Mouse (Mus musculus) midbrain, postnatal 0 days (tissue): ENCODE measurements around the gene Ang4. TPM values are rescaled to one million over a fixed set of nuclear protein-coding genes. Genes with fewer than 3 reads are reported as not detected.

Experiments used
- ATAC-seq: fragments of 200-750 bp; cut with Nextera tagmentation; 2 replicates; pipeline ENCODE4 v1.8.0; 2017; ENCODE audit warnings: moderate number of reproducible peaks, mild to moderate bottlenecking, moderate TSS enrichment, moderate library complexity; ENCODE audit not compliant: low FRiP score
- DNase-seq: peaks from one replicate; pipeline ENCODE4 v3.0.0-alpha.2; 2015; ENCODE audit warnings: low spot score
- H3K27ac ChIP-seq: fragments of 300-500 bp; sonication (generic); 2 replicates; pipeline ENCODE4 v1.5.1; 2014; ENCODE audit warnings: low read depth, mild to moderate bottlenecking, low read length, mixed read lengths
- H3K27me3 ChIP-seq: fragments of 300-500 bp; sonication (generic); 2 replicates; pipeline ENCODE4 v1.6.1; 2014; ENCODE audit warnings: low read length, control low read depth, mixed read lengths; ENCODE audit not compliant: insufficient read depth
- H3K36me3 ChIP-seq: fragments of 300-500 bp; sonication (generic); 2 replicates; pipeline ENCODE4 v1.6.1; 2014; ENCODE audit warnings: low read length, control low read depth, mixed read lengths; ENCODE audit not compliant: insufficient read depth
- H3K4me1 ChIP-seq: fragments of 300-500 bp; sonication (generic); 2 replicates; pipeline ENCODE4 v1.6.1; 2014; ENCODE audit warnings: mild to moderate bottlenecking, control low read depth, antibody characterized with exemption, low read length, mixed read lengths; ENCODE audit not compliant: insufficient read depth
- H3K4me2 ChIP-seq: fragments of 300-500 bp; sonication (generic); 2 replicates; pipeline ENCODE4 v1.6.1; 2014; ENCODE audit warnings: low read depth, mild to moderate bottlenecking, low read length, mixed read lengths; ENCODE audit not compliant: poor library complexity, severe bottlenecking
- H3K4me3 ChIP-seq: fragments of 300-500 bp; sonication (generic); 2 replicates; pipeline ENCODE4 v1.5.1; 2014; ENCODE audit warnings: low read depth, mild to moderate bottlenecking, low read length, moderate library complexity
- H3K9ac ChIP-seq: fragments of 300-500 bp; sonication (generic); replicated peaks from 2 replicates; pipeline ENCODE4 v1.6.1; 2014; ENCODE audit warnings: mild to moderate bottlenecking, low read length, moderate library complexity, mixed read lengths; ENCODE audit not compliant: poor library complexity, severe bottlenecking
- H3K9me3 ChIP-seq: fragments of 300-500 bp; sonication (generic); 2 replicates; pipeline ENCODE4 v1.6.1; 2016; ENCODE audit warnings: low read length, control low read depth
- CTCF ChIP-seq: IDR thresholded peaks from 2 replicates; pipeline ENCODE4 v1.5.1; 2016; ENCODE audit warnings: antibody characterized with exemption, mild to moderate bottlenecking
- WGBS: fragments of 180-500 bp; shearing (Covaris S2); extraction: QIAGEN DNeasy Blood & Tissue Kit; methylation state at CpG from one replicate; pipeline ENCODE4 v1.1.7; 2014; 5-methylcytosine and 5-hydroxymethylcytosine counted together
- polyA plus RNA-seq: library from polyadenylated mRNA; unstranded; fragments of >200 nt; fragmentation: Nextera tagmentation; extraction: Ambion mirVana; gene quantifications from 2 replicates; pipeline ENCODE4 v1.2.1, GENCODE M21; 2015
- total RNA-seq: library from RNA; depleted of rRNA; stranded (reverse); fragments of >200 nt; gene quantifications from 2 replicates; pipeline ENCODE4 v1.2.3, GENCODE M21; 2014; rRNA removed

Ang4 gene
- total and polyA plus RNA-seq, 2 experiments from 2014 or later = not detected

GRCm38 (mm10) chr14:51739150-51739993 is 34.0 kb downstream of the Ang4 start:
- Histone ChIP-seq H3K27me3 (peaks cover 41% of the 10 kb centered on the region), H3K4me3 (peak overlapping the region; percentile 30), H3K4me2 (peak overlapping the region; percentile 75), H3K36me3 (no peaks in the 10 kb centered on the region), H3K9me3 (no peaks in the 10 kb centered on the region), H3K27ac (no peak overlapping the region), H3K9ac (no peak overlapping the region), H3K4me1 (no peaks in the 10 kb centered on the region)
- WGBS = 1% methylated on average over 23 of the region's 24 CpGs
- ATAC-seq = peak; percentile 13; the same call in 1 of the 2 replicates
- no peak for TF ChIP-seq CTCF
- no peak for DNase-seq

- no peak for TF ChIP-seq CTCF
- H3K27me3 ChIP-seq = peaks cover 41% of the 10 kb centered on the region
- peak; percentile 49 for ATAC-seq
- H3K9me3 ChIP-seq = no peaks in the 10 kb centered on the region
- DNase-seq = no peak
- H3K9ac ChIP-seq = no peak overlapping the region
- 1% methylated on average over 29 of the region's 29 CpGs for WGBS
- H3K27ac ChIP-seq = no peak overlapping the region
- peak overlapping the region; percentile 75 for H3K4me2 ChIP-seq
- peak overlapping the region; percentile 30 for H3K4me3 ChIP-seq
- H3K4me1 ChIP-seq = no peaks in the 10 kb centered on the region
- no peaks in the 10 kb centered on the region for H3K36me3 ChIP-seq
These were observed 34.8 kb downstream of the Ang4 start for GRCm38 (mm10) chr14:51738411-51739149.

- ATAC-seq = no peak
- H3K27ac ChIP-seq = no peak overlapping the region
- no peak for DNase-seq
- no peak for TF ChIP-seq CTCF
- no peaks in the 10 kb centered on the region for H3K4me1 ChIP-seq
- H3K9ac ChIP-seq = no peak overlapping the region
- no peaks in the 10 kb centered on the region for H3K9me3 ChIP-seq
- H3K27me3 ChIP-seq = peaks cover 41% of the 10 kb centered on the region
- no peak overlapping the region for H3K4me2 ChIP-seq
- H3K36me3 ChIP-seq = no peaks in the 10 kb centered on the region
- 18% methylated on average over 12 of the region's 12 CpGs for WGBS
- H3K4me3 ChIP-seq = no peak overlapping the region
These were observed 35.4 kb downstream of the Ang4 start for GRCm38 (mm10) chr14:51737967-51738366.

- Histone ChIP-seq H3K4me1 (no peaks in the 10 kb centered on the region), H3K27me3 (no peaks in the 10 kb centered on the region), H3K9ac (no peak within 1 kb of the TSS), H3K9me3 (no peaks in the 10 kb centered on the region), H3K4me3 (no peak within 1 kb of the TSS), H3K27ac (no peak within 1 kb of the TSS), H3K36me3 (no peaks in the 10 kb centered on the region), H3K4me2 (no peak within 1 kb of the TSS)
- 50% methylated on average over 1 of the region's 1 CpGs for WGBS
- ATAC-seq (no peak), DNase-seq (no peak)
- no peak for TF ChIP-seq CTCF
These were observed 56.3 kb downstream of the Ang4 start, which contains the start of gene Gm5800 for GRCm38 (mm10) chr14:51717083-51717482. Gm5800 (minus strand) TSS chr14:51717183.

Other genes starting within 250 kb of the Ang4 start
- not detected in 2 replicates for gene Gm5622, start 220.8 kb downstream of the Ang4 start, total RNA-seq
- not detected in 2 replicates for gene Gm5622, start 220.8 kb downstream of the Ang4 start, polyA plus RNA-seq
- gene Gm17175, start 199.5 kb downstream of the Ang4 start, total RNA-seq = not detected in 2 replicates
- not detected in 2 replicates for gene Gm17175, start 199.5 kb downstream of the Ang4 start, polyA plus RNA-seq
- gene Gm17174, start 181.5 kb downstream of the Ang4 start, total RNA-seq = not detected in 2 replicates
- gene Gm17174, start 181.5 kb downstream of the Ang4 start, polyA plus RNA-seq = not detected in 2 replicates
- gene Gm17078, start 162.3 kb downstream of the Ang4 start, total RNA-seq = not detected in 2 replicates
- gene Gm17078, start 162.3 kb downstream of the Ang4 start, polyA plus RNA-seq = not detected in 2 replicates
- not detected in 2 replicates for gene Gm4181, start 137.9 kb downstream of the Ang4 start, total RNA-seq
- gene Gm4181, start 137.9 kb downstream of the Ang4 start, polyA plus RNA-seq = not detected in 2 replicates
- not detected in 2 replicates for gene Gm17079, start 78.1 kb downstream of the Ang4 start, total RNA-seq
- gene Gm17079, start 78.1 kb downstream of the Ang4 start, polyA plus RNA-seq = not detected in 2 replicates
- gene Gm5800, start 56.4 kb downstream of the Ang4 start, total RNA-seq = not detected in 2 replicates
- gene Gm5800, start 56.4 kb downstream of the Ang4 start, polyA plus RNA-seq = not detected in 2 replicates
- gene AY358078, start 26.5 kb upstream of the Ang4 start, total RNA-seq = not detected in 2 replicates
- not detected in 2 replicates for gene AY358078, start 26.5 kb upstream of the Ang4 start, polyA plus RNA-seq
- gene Ear6, start 80.1 kb upstream of the Ang4 start, total RNA-seq = not detected in 2 replicates
- not detected in 2 replicates for gene Ear6, start 80.1 kb upstream of the Ang4 start, polyA plus RNA-seq
- 68.2 and 71.6 TPM in 2 replicates for gene Mettl17, start 111.3 kb upstream of the Ang4 start, total RNA-seq
- gene Mettl17, start 111.3 kb upstream of the Ang4 start, polyA plus RNA-seq = 70.3 and 91.4 TPM in 2 replicates
- gene Slc39a2, start 119.3 kb upstream of the Ang4 start, total RNA-seq = 2.7 and 3.2 TPM in 2 replicates
- 0.70 and 0.84 TPM in 2 replicates for gene Slc39a2, start 119.3 kb upstream of the Ang4 start, polyA plus RNA-seq
- 403 and 449 TPM in 2 replicates for gene Ndrg2, start 140.6 kb upstream of the Ang4 start, total RNA-seq
- gene Ndrg2, start 140.6 kb upstream of the Ang4 start, polyA plus RNA-seq = 356 and 413 TPM in 2 replicates
- gene Tppp2, start 144.8 kb upstream of the Ang4 start, total RNA-seq = not detected in 2 replicates
- not detected in 2 replicates for gene Tppp2, start 144.8 kb upstream of the Ang4 start, polyA plus RNA-seq
- gene Rnase13, start 149.2 kb upstream of the Ang4 start, total RNA-seq = not detected in 2 replicates
- gene Rnase13, start 149.2 kb upstream of the Ang4 start, polyA plus RNA-seq = 0.11 TPM in 1 of 2 replicates, not detected in the other
- gene Arhgef40, start 211.1 kb upstream of the Ang4 start, total RNA-seq = 93.8 and 108 TPM in 2 replicates
- gene Arhgef40, start 211.1 kb upstream of the Ang4 start, polyA plus RNA-seq = 58.0 and 66.1 TPM in 2 replicates
- not detected in 2 replicates for gene Tmem253, start 242.1 kb upstream of the Ang4 start, total RNA-seq
- gene Tmem253, start 242.1 kb upstream of the Ang4 start, polyA plus RNA-seq = 0.18 and 0.81 TPM in 2 replicates
- gene Zfp219, start 247.1 kb upstream of the Ang4 start, total RNA-seq = 60.4 and 65.5 TPM in 2 replicates
- gene Zfp219, start 247.1 kb upstream of the Ang4 start, polyA plus RNA-seq = 23.5 TPM in 2 replicates